Mouse (Mus musculus): ENCODE measurements around the gene Clstn2.

The Clstn2 gene

DNA sequence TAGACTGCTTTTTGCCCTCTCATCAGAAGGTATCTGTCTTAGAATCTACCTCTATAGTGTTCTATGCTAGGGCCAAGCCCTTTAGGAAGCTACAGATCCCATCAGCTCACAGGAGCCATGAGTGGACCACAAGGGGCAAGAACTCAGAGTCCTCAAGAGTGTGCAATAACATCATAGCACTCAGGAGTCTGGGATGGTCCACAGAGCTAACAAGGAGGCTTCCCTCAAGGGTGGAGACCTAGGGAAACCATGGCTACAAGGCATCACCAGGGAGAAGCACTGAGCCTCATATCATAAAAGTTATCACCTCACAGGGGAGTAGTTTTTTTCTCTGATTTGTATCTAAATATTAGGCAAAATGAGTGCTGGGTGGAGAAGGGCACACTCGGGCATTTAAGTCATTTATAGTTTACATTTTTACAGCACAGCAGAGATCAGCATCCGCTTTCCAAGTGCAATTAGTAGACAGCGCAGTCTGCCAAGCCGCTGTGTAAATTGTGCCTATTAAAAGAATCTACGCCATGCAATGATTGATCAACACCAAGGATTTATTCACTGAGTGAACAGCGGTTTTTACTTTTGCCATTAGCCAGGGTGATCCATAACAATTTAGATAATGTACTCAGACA, 82.5 kb downstream of the Clstn2 start:
- DNase-seq (ENCODE audit: low spot score), result no peak

DNA sequence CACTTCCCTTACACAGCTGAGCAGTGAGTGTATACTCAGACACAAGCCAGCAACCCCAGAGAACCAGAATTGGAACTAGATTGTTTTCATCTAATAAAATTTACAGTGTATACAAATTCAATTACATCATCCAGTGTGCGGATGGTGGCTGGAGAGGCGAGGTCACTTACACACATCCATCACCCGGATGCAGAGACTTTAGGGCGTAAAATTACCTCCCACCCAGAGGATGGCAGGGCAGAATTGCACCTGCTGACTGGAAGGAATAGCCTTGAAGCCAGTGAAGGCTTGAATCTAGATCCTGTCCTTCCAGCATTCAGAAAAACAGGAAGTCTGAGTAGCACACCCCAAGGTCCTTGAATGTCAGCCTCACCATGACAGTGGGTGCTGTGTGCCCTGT, 113.7 kb downstream of the Clstn2 start:
- no peak for DNase-seq (ENCODE audit: low spot score)

DNA sequence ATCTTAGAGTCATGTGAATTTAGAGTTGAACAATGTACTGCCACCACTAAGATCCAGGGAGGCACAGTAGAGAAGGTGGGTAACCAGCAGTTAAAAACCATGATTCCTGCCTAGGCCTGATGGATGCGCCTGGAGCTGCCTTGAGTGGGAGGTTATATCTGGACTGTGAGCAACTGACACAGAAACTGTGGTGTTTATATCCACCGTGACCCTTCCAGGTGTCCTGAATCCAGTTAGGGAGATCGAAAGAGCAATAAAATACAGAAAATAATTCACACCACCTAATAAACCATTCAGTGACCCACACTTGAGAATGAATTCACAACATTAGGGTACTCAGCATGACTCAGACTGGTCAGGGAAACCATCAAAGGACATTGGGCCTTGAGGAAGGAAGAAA, 141.6 kb downstream of the Clstn2 start:
- no peak for DNase-seq (ENCODE audit: low spot score)

DNA sequence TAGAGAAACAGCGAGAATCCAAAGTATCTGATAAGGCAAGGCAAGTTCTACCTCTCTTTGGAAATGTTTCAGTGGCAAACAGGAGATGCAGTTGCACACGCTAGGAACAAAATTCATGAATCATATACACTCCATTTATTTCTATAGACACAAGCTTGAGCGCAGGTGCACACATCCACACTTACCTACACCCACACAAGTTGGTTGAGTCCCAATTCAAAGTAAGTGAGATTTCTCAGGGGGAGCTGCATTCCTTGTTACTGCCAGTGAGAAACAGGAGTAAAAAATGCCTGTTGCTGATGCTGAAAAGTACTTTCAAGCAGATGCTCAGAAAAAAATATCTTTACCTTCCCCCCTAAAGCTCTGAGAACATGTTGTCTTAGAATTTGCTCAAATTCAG, 149.6 kb downstream of the Clstn2 start:
- DNase-seq (ENCODE audit: low spot score), result no peak

DNA sequence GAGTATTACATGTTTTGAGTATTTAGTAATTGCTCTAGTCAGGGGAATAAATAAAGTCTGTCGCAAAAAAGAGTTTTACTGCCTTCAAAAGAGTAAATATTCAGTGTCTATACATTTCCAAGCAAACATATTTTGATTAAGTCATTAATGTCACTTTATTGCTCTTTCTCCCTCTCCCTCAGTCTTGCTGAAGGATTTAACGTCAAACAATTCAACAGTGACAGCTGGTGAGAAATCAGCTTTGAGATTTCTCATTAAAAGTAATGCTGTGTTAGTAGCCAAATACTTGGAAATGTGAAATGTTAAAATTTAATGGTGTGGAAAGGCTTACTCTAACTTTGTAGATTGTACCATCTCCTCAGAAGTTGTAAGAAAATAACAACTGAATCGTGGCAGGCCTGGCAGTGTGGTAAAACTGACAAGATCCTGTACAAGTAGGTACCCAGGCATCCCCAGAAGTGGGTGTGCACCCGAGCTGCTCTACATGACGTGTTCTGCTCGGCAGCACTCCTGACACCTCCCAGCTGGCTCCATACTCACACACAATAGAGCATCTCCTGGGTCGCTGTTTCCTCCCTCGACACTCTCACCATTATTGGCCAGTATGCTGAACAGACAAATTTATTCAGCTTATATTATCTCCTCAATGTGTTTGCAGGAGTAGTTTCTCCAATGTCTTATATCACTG, 165.8 kb downstream of the Clstn2 start:
- no peak for DNase-seq (ENCODE audit: low spot score)

DNA sequence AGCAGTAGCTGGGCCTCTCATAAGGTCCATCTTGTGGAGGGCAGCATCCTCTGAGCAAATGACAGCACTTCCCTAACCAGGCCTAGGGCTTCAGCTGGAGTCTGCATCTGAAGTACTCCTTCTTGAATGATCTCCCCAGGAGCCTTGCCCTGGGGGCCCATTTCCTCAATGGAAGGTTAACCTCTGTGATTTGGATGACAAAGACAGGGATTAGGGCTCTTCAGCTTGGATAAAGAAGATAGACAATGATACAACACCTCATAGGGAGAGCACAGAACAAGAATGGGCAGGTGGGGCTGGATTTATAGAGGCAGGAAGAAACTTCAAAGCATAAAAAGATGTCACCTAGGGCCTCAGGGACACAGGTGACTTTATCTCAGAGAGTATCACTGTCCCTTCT, 180.1 kb downstream of the Clstn2 start:
- no peak for DNase-seq (ENCODE audit: low spot score)

DNA sequence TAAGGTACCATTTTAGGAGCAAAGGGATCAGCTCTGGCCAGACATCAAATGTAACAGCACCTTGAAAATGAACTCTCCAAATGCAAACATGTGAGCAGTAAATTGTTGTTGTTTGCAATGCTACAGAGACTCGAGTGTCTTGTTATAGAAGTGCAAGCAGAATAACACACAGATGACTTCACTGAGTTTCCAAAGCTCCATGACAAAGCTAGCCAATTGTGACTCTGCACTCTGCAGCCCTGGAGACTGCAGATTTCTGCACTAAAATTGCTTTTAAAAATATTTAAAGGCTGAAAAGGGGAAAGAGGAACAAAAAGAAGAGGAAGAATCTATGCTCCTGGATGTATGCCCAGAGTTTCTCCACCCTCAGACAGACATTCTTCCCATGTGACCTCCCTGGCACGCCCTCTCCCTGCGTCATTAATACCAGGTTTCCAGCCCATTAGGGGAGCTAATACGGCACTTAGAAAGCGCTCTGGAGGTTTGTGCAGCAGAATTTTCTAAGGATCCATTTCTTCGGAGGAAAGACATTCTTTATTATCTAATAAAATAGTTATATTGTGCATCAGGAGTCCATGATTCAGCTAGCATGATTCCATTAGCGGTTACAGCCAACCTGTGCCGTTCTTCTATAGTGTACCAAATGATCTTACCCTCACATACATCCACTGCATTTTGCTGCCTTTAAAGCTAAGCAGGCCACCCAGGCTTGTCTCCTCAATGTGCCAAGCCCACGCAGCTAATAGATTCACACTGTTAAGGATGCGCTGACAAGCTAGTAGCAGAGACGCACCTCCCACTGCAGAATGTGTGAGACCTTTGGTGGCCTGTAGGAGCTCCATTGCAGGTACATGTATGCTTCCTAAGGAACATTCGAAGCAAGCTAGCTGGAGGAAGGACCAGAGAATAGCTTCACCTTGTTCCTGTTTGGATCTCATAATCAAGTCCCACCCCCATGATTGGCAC, 184.8 kb downstream of the Clstn2 start:
- DNase-seq (ENCODE audit: low spot score), result no peak

DNA sequence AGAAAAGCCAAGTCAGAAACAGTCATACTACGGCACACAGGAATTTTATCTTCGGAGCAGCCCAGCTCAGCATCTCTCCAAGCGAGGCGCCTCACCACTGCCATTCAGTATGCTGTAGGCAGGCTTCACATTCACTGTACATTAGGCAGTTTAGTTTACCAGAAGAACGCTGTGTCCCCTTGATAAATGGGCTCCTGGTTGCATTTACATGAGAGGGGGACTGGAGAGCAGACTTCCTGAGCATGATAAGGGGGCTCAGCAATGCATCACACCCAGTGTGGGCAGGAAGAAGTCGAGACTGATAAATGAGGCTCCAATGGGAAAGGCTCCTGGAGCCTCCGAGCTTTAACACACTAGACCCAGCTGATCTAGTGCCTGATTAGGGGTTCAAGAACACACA, 190.9 kb downstream of the Clstn2 start:
- no peak for DNase-seq (ENCODE audit: low spot score)

DNA sequence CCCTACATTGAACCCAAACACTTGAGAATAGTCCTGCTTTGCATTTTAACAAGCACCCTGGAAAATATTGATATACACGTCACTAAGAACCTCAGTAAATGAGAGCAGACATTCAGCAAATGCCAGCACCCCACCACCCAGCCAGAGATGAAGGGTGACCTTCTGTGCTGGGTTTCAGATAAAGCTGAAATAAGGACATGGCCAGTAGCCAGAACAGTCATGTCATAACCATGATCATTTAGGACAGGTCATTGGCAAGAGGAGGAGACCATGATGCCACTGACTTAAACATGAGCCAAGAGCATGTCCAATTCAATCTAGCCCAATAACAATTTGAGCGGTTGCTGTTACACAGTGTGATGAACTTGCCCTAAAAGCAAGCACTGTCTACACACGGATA, 201.8 kb downstream of the Clstn2 start:
- no peak for DNase-seq (ENCODE audit: low spot score)

DNA sequence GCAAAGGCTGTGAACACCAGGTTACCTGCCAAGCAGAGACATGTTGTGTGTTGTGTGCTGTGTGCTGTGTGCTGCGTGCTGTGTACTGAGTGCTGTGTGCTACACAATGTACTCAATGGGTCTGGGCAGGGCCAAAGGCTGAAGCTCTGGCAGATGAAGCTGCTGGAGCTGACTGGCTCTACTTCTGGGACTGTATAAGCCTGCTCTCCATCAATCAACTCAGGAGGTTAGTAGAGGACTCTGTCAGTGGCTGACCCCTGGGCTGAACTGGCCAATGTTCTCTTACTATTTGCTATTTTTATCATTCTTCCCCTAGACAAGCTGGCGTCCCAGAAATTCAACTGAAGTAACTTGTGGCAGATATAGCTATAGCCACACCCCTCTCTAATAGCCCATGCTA, 203.1 kb downstream of the Clstn2 start:
- no peak for DNase-seq (ENCODE audit: low spot score)

DNA sequence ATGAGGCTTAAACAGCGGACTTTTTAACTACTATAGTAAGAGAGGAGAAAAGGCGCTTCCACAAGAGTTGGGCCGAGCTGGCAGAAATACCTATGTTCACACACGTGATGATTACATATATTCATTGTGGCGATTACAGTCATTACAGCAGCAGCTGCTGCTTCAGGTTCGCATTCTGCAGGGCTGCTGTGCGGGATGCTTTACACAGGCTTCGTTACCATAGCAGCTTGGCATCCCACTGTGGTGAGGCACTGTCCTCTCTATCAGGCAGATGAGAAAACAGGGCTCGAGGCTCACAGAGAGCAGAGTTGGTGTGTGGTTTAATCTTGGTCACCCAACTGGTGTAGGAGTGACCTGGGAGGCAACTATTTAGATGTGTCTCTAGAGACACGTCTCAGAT, 205.3 kb downstream of the Clstn2 start:
- DNase-seq (ENCODE audit: low spot score), result no peak

DNA sequence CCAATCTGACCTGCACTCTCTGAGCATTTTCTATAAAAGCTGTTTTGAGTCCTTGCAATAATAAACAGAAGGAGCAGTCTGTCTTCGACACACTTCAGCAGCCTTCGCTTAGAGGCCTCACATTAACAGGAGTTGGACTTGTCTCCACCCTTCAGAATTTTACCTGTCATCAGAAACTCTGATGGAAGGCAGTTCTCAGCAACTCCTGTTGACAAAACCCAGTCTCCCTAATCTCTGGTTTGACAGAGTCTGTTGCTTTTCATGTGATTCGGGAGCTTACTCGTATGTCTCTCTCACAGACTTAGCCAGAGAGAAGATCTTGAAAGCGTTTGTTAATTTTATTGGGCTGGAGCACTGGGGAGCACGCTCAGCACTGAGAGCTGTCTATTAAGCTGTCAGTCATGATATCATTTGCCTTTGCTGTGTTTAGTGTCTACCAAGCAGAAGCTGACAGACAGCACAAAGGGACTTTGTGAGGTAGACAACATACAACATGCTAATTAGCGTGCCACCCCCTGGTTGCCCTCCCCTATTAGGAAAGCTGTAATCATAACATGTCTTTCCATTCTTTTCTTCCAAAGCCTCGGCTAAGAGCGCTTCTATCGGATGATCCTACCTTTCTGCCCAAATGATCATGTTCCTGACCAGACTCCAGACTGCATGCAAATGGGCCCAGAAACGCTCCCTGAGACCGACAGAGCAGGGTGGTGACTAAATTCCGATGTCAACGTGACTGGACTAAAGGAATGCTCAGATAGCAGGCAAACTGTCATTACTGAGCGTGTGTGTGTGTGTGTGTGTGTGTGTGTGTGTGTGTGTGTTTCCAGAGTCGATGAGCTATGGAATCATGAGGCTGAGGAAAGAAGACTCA, 206.7 kb downstream of the Clstn2 start:
- DNase-seq (ENCODE audit: low spot score), result no peak

DNA sequence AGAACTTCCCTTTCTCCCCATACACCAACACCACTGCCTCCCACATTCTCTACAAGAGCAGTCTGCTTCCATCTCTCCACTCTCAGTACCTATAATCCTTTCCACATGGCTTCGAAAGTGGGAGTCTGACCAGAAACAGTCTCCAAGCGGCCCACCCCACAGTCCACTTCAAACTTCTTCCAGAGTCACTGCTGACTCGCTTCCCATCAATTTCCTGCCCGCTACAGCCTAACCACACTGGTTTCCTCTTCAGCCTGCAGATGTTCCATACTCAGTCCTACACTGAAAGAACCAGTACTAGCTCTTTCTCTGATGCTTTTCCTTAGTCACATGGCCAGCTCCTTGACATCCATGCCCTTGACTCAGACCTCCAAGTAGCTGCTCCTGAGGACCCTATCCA, 215.9 kb downstream of the Clstn2 start:
- no peak for DNase-seq (ENCODE audit: low spot score)

DNA sequence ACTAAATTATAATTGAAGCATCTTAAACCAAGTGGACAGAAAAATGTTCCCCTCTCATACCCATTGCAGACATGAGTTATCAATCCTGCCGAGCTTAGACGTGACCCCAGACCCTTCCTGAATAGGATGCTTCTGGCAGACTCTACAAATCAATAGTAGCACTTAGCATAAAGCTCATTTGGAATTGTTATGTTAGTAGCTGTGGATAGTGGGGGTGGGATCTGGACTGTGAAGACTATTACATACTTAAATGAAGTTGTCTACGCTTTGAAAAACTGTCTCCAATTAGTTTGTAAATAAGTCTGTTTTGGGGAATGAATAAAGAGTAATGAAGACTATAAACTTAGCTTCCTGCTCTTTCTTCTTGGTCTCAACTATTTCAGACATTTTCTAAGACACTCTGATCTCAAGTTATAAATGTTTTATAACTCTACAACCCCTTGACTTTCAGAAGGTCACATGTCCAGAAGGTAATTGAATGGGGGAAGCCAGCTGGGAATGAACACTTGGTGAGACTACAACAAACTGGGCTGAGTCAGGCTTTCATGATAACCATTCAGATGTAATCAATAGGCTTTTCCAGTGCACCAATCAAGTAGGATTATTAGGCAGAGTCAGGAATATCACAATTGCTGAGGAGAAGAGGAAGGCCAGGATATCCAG, 216.7 kb downstream of the Clstn2 start:
- DNase-seq (ENCODE audit: low spot score), result no peak

DNA sequence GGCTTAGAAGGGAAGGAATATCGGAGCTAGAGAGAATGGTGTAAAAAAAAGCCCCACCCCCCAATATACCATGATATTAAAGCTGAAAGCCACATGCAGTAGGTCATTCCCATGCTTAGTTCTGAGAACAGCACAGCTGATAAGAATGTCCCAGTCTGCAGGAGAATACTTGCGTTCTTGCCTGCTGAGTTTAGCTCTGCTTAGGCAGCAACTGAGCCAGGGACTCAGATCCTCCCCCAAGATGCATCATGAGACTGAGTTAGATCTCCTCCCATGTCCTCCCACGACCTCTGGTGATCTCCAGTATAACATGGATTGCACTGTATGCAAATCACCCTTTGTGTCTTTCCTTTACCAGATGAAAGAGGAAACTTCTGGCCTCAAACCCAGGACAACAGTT, 219.8 kb downstream of the Clstn2 start:
- DNase-seq (ENCODE audit: low spot score), result no peak

DNA sequence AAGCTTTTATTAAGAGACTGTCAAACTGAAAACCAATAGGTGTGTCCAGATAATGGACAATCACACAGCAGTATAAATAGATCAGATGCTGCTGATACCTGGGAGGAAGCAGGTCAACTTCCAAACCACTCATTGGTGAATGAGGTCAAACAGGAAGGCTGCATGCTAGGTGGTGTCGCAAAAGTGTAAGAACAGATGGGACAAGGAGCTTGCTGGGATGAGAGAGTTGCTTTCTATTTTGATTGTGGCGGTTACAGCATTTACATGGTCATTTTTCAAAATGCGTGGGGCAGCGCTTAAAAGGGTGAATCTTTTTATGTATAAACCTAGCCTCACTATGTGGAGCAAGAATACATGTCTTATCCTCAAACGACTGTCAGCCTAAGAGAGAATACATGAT, 225.9 kb downstream of the Clstn2 start:
- DNase-seq (ENCODE audit: low spot score), result no peak

DNA sequence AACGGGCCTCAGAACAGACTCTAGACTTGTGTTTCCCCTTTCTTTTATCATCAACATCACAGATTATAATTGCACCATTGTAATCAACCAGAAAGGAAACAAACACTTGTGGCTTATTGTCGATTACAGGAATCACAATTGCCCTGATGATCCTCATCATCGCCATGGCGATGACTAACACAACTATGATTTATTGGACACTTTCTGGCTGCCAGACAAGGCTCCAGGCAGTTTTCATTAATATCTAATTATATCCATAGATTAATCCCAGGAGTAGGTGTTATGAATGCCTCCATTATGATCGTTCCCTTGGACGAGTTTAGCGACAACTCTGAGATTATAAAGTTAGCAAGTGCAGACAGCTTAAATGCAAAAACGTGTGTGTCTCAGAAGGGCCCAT, 239.3 kb downstream of the Clstn2 start:
- no peak for DNase-seq (ENCODE audit: low spot score)

DNA sequence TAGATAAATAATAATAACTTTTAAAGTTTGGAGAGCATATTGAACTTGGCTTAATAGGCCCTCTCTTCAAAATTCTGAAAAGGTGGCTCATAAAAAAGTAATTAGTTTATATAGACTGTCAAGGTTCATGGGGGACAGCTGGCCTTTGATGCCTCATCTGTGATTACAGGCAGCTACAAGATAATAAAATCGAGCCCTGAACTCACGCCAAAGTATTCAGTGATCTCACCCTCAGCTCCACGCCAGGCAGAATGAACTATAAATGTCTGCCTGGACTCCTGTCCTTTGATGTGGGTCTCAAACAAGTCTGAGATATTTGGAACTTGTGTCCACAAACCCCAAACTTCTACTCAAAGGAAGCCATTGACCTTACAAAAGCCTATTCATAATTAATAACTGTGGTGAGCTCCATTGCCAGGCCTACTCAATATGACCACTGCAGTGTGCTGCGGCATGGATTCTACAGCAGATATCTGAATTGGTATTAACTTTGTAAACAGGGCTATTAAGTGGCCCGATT, 244.8 kb downstream of the Clstn2 start:
- DNase-seq (ENCODE audit: low spot score), result no peak

DNA sequence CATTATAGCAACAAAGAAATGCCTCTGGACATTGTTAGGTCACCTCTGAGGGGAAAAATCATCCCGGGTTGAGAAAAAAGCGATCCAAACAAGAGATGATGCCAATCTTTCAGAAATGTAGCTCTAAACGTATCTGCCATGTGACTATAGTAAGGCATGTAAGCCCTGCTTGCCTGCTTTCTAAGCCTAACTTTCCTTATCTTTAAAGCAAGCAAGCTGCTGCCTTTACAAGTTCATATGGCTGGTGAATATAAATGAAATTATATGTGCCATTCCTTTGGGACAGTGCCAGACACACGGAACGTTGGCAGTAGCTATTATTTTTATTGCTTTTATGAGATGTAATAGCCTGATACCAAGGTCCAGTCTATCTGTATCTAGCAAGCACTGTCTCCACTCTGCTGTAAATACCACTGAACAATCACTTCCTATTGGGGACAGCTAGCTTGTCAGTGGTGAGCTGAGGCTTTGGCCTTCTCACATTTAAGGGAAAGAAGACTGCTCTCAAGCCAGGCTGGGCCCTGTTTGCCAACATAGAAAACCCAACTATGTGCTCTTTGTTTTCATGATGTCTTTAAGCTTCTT, 252.9 kb downstream of the Clstn2 start:
- no peak for DNase-seq (ENCODE audit: low spot score)

DNA sequence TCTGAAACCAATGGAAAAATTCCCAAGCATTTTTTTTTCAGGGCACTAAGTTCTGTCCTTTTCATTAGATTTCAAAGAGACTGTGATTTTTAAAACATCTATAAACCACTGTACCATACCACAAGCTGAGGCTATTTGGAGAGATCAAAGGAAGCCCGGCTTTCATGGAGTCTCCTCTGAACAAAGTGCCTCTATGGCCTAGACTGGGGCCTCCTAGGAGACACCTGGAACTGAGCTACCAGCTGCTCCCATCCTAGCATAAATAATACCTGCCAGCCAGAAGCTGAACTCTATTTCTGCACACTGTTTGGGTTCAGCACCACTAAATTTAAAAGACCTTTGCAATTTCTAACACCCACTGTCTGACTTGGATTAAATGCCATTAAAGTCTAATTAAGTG, 257.2 kb downstream of the Clstn2 start:
- no peak for DNase-seq (ENCODE audit: low spot score)

DNA sequence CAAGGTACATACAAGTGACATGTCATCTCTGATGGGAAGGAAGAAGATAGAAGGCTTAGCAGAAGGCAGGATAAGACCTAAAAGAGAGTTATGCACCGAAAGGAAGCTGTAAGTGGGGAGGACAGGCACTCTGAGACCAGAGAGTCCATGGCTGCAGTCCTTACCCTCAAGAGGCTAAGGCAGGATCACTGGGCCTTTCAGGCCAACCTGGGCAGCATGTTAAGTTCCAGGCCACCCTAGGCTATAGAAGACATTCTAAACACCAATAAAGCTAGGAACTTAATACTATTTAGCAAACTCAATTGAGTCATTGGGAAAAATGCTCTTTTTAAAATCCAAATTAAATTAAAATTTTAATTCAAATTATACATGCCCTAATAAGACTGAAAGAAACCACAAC, 258.0 kb downstream of the Clstn2 start:
- DNase-seq (ENCODE audit: low spot score), result no peak

All from urinary bladder, postnatal 25 days (tissue).